Mouse (Mus musculus) lung, embryonic 16.5 days (tissue): ENCODE data around the gene Foxj3. TPM values are rescaled to one million over a fixed set of nuclear protein-coding genes. Genes with fewer than 3 reads are reported as not detected.

Source experiments
- ATAC-seq: fragments of 200-750 bp; cut with Nextera tagmentation; 2 replicates; pipeline ENCODE4 v1.8.0; 2017; ENCODE audit warnings: low read depth, mild to moderate bottlenecking, moderate library complexity
- H3K27ac ChIP-seq: fragments of 300-500 bp; sonication (generic); 2 replicates; pipeline ENCODE4 v1.5.1; 2014; ENCODE audit warnings: mild to moderate bottlenecking, control low read depth, low read length
- H3K27me3 ChIP-seq: fragments of 300-500 bp; sonication (generic); 2 replicates; pipeline ENCODE4 v1.6.1; 2014; ENCODE audit warnings: low read depth, low read length, mixed read lengths; ENCODE audit not compliant: control insufficient read depth, insufficient read depth
- H3K36me3 ChIP-seq: fragments of 300-500 bp; sonication (generic); 2 replicates; pipeline ENCODE4 v1.6.1; 2014; ENCODE audit warnings: low read length; ENCODE audit not compliant: control insufficient read depth, insufficient read depth
- H3K4me1 ChIP-seq: fragments of 300-500 bp; sonication (generic); replicated peaks from 2 replicates; pipeline ENCODE4 v1.6.1; 2014; ENCODE audit warnings: low read length, mixed read lengths; ENCODE audit not compliant: control insufficient read depth, insufficient read depth
- H3K4me2 ChIP-seq: fragments of 300-500 bp; sonication (generic); 2 replicates; pipeline ENCODE4 v1.6.1; 2014; ENCODE audit warnings: low read depth, low read length, control low read depth
- H3K4me3 ChIP-seq: fragments of 300-500 bp; sonication (generic); 2 replicates; pipeline ENCODE4 v1.5.1; 2014; ENCODE audit warnings: mild to moderate bottlenecking, low read length, control low read depth
- H3K9ac ChIP-seq: fragments of 300-500 bp; sonication (generic); 2 replicates; pipeline ENCODE4 v1.6.1; 2014; ENCODE audit warnings: low read length, control low read depth
- H3K9me3 ChIP-seq: fragments of 300-500 bp; sonication (generic); 2 replicates; pipeline ENCODE4 v1.6.1; 2016; ENCODE audit warnings: low read length; ENCODE audit not compliant: control insufficient read depth
- WGBS: fragments of 180-500 bp; shearing (Covaris S2); extraction: QIAGEN DNeasy Blood & Tissue Kit; methylation state at CpG from one replicate; pipeline ENCODE4 v1.1.7; 2014; 5-methylcytosine and 5-hydroxymethylcytosine counted together
- polyA plus RNA-seq: library from polyadenylated mRNA; unstranded; fragments of >200 nt; fragmentation: Nextera tagmentation; extraction: Ambion mirVana; gene quantifications from 2 replicates; pipeline ENCODE4 v1.2.1, GENCODE M21; 2015

Foxj3 gene
- polyA plus RNA-seq, 1 experiment from 2014 or later = 24.1 TPM

DNA sequence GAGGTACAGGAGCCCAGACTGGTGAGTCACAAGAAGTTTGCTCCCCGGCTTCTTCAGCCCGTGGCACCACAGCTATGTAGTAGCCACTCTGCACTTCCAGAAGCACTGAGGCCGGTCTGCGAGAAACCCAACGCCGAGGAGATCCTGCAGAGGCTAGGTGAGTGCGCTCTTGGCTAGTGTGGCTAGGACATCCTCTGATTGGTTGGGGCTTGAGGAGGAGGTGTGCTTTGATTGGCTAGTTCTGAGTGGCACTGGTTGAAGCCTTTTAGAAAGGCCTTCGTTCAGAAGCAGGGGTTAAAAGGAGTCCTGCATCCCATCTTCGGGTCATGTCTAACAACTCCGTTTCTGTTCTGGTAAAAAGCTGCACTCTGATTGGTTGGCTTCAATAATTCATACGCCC, 101.9 kb downstream of the Foxj3 start:
- WGBS = 46% methylated on average over 11 of the region's 11 CpGs
- 0 out of 2 replicates have a peak, but pooled peaks cover 3% of the 10 kb centered on the region for H3K9me3 ChIP-seq
- ATAC-seq = no peak

DNA sequence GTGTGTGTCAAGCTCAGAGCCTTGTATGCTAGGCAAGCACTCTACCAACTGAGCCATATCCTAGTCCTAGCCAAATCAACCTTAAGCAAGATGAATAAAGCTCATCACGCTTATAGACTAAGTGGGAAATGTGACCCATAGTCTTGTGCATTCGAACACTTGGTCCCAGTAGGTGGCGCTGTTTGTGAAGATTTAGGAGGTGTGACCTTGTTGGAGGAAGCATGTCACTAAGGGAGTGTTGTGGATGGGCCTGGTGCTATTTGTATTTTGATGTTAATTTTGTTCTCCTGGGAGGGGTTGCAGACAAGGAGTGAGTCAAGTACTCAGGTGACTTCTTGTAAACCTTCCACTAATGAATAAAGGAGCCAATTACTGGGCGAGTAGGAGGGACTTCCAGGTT, 105.9 kb downstream of the Foxj3 start:
- H3K4me3 ChIP-seq = no peak overlapping the region
- H3K4me1 ChIP-seq = 0 out of 2 replicates have a peak, but pooled peaks cover under 1% of the 10 kb centered on the region
- ATAC-seq = no peak
- H3K9ac ChIP-seq = no peak overlapping the region
- no peaks in the 10 kb centered on the region for H3K27me3 ChIP-seq
- H3K27ac ChIP-seq = no peak overlapping the region
- 84% methylated on average over 4 of the region's 4 CpGs for whole genome bisulfite sequencing
- 0 out of 2 replicates have a peak, but pooled peaks cover 3% of the 10 kb centered on the region for H3K9me3 ChIP-seq
- no peaks in the 10 kb centered on the region for H3K36me3 ChIP-seq
- H3K4me2 ChIP-seq = no peak overlapping the region

More for the DNA sequence above, 101.9 kb downstream of the Foxj3 start:
- no peak overlapping the region for H3K27ac ChIP-seq
- H3K4me1 ChIP-seq = peaks cover 5% of the 10 kb centered on the region
- no peak overlapping the region for H3K4me3 ChIP-seq
- H3K4me2 ChIP-seq = no peak overlapping the region
- no peaks in the 10 kb centered on the region for H3K27me3 ChIP-seq
- no peaks in the 10 kb centered on the region for H3K36me3 ChIP-seq
- H3K9ac ChIP-seq = no peak overlapping the region

DNA sequence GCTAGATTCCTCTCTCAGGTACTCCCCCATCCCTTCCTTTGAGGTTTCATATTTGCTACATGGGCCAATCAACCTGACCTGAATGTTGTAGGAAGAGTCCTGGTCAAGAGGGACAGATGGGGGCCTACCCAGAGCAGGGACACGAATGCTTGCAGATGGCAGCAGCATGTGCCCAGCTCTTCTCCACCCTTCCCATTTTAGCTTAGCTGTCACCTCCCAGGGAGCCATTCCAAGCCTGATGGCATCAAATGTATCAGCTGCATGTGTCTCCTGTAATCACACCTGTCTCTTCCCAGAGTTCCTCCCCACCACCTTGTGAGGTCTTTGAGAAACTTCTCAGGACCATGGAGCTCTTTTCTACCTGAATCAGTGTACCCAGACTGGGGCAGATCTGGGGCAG, 120.2 kb downstream of the Foxj3 start:
- H3K36me3 ChIP-seq = no peaks in the 10 kb centered on the region
- no peak for ATAC-seq
- H3K27me3 ChIP-seq = no peaks in the 10 kb centered on the region
- H3K9ac ChIP-seq = no peak overlapping the region
- 63% methylated on average over 1 of the region's 1 CpGs for WGBS
- H3K4me2 ChIP-seq = no peak overlapping the region
- peaks cover 5% of the 10 kb centered on the region; the same call in 1 of the 2 replicates for H3K9me3 ChIP-seq
- H3K4me3 ChIP-seq = no peak overlapping the region
- H3K4me1 ChIP-seq = no peaks in the 10 kb centered on the region
- no peak overlapping the region for H3K27ac ChIP-seq

GRCm38 (mm10) chr4:119658246-119658645, 121.4 kb downstream of the Foxj3 start:
- WGBS = 66% methylated on average over 2 of the region's 2 CpGs
- Histone ChIP-seq H3K27ac (no peak overlapping the region), H3K4me1 (no peaks in the 10 kb centered on the region), H3K36me3 (no peaks in the 10 kb centered on the region), H3K9me3 (0 out of 2 replicates have a peak, but pooled peaks cover 2% of the 10 kb centered on the region), H3K4me3 (no peak overlapping the region), H3K9ac (no peak overlapping the region), H3K4me2 (no peak overlapping the region), H3K27me3 (no peaks in the 10 kb centered on the region)
- ATAC-seq = no peak

GRCm38 (mm10) chr4:119658731-119659130, 121.9 kb downstream of the Foxj3 start, which contains the start of gene Guca2b:
TSS of gene Guca2b (minus strand) at chr4:119658954.
- Histone ChIP-seq H3K4me3 (no peak within 1 kb of the TSS), H3K36me3 (no peaks in the 10 kb centered on the region), H3K27me3 (no peaks in the 10 kb centered on the region), H3K27ac (no peak within 1 kb of the TSS), H3K4me1 (no peaks in the 10 kb centered on the region), H3K9me3 (no peaks in the 10 kb centered on the region), H3K4me2 (no peak within 1 kb of the TSS), H3K9ac (no peak within 1 kb of the TSS)
- no peak for ATAC-seq
- WGBS = 75% methylated on average over 4 of the region's 4 CpGs

GRCm38 (mm10) chr4:119660007-119660406, 123.2 kb downstream of the Foxj3 start:
- H3K9ac ChIP-seq = no peak overlapping the region
- no peak overlapping the region for H3K4me2 ChIP-seq
- ATAC-seq = no peak
- WGBS = 69% methylated on average over 8 of the region's 8 CpGs
- no peak overlapping the region for H3K4me3 ChIP-seq
- no peaks in the 10 kb centered on the region for H3K36me3 ChIP-seq
- H3K9me3 ChIP-seq = no peaks in the 10 kb centered on the region
- H3K4me1 ChIP-seq = no peaks in the 10 kb centered on the region
- H3K27ac ChIP-seq = no peak overlapping the region
- no peaks in the 10 kb centered on the region for H3K27me3 ChIP-seq

GRCm38 (mm10) chr4:119662151-119662550, 125.3 kb downstream of the Foxj3 start:
- H3K36me3 ChIP-seq = no peaks in the 10 kb centered on the region
- H3K4me1 ChIP-seq = no peaks in the 10 kb centered on the region
- no peak overlapping the region for H3K4me2 ChIP-seq
- no peak overlapping the region for H3K27ac ChIP-seq
- ATAC-seq = no peak
- 54% methylated on average over 4 of the region's 4 CpGs for WGBS
- H3K9ac ChIP-seq = no peak overlapping the region
- H3K9me3 ChIP-seq = no peaks in the 10 kb centered on the region
- no peak overlapping the region for H3K4me3 ChIP-seq
- no peaks in the 10 kb centered on the region for H3K27me3 ChIP-seq

DNA sequence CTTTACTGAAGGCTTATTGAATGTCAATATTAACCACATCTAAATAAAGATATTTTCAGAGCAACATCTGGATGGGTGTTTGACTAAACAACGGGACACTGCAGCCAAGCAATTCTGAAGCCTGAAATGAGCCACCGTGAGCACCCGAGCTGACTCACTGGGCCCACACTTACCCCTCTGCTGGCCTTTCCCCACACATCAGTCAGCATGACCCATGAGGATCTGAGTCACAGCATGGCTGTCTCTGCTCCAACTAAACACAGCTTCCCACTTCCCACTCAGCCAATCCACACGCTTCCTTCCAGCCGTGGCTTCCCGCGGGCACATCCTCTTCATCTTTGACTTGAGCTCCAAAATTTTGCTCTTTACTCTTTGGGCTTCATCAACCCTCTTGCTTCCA, 126.2 kb downstream of the Foxj3 start:
- Histone ChIP-seq H3K4me3 (no peak overlapping the region), H3K36me3 (no peaks in the 10 kb centered on the region), H3K4me1 (no peaks in the 10 kb centered on the region), H3K27ac (no peak overlapping the region), H3K27me3 (no peaks in the 10 kb centered on the region), H3K4me2 (no peak overlapping the region), H3K9me3 (no peaks in the 10 kb centered on the region), H3K9ac (no peak overlapping the region)
- no peak for ATAC-seq
- WGBS = 74% methylated on average over 7 of the region's 7 CpGs

DNA sequence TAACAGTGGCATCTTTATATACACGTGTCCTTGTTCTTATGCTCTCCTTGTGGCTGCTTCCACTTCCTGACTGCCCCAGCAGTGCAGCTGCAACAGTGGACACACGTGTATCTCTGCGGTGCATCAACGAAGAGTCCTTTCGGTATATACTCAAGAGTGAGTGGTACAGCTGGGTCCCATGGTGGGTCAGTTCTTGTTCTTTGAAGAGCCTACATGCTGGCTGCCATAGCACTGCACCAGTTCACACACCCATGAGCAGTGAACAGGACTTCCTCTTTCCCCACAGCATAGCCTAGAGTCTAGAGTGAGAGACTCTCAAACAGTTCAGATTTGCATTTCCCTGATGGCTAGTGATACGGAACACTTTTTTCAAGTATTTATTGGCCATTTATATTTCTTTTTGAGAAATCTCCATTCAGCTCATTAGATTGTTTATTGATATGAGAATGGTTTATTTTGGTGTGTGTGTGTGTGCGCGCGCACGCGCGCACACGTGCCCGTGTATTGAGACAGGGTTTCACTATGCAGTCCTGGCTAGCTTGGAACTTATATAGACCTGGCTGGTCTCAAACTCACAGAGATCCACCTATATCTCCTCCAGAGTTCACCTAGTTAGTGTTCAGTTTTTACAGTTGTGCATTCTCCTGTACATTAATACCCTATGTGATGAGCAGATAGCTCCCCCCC, 126.7 kb downstream of the Foxj3 start:
- H3K4me1 ChIP-seq = no peaks in the 10 kb centered on the region
- no peaks in the 10 kb centered on the region for H3K36me3 ChIP-seq
- no peak overlapping the region for H3K4me2 ChIP-seq
- no peaks in the 10 kb centered on the region for H3K9me3 ChIP-seq
- no peak overlapping the region for H3K9ac ChIP-seq
- H3K27ac ChIP-seq = no peak overlapping the region
- 89% methylated on average over 14 of the region's 14 CpGs for WGBS
- H3K27me3 ChIP-seq = no peaks in the 10 kb centered on the region
- no peak for ATAC-seq
- no peak overlapping the region for H3K4me3 ChIP-seq
